Mouse (Mus musculus): Measurements from ENCODE around the gene Hoxc11.
A peak's percentile ranks its signal among the peaks of the same experiment; 100 is the strongest.

Hoxc11 gene

GRCm38 (mm10) chr15:102981379-102982288 lies 27.4 kb downstream of the Hoxc11 start:
- DNase-seq (ENCODE audit: inconsistent ontology term), result no peak

- DNase-seq (ENCODE audit: inconsistent ontology term), result no peak
Observed at GRCm38 (mm10) chr15:102983716-102984115, 29.5 kb downstream of the Hoxc11 start.

DNA sequence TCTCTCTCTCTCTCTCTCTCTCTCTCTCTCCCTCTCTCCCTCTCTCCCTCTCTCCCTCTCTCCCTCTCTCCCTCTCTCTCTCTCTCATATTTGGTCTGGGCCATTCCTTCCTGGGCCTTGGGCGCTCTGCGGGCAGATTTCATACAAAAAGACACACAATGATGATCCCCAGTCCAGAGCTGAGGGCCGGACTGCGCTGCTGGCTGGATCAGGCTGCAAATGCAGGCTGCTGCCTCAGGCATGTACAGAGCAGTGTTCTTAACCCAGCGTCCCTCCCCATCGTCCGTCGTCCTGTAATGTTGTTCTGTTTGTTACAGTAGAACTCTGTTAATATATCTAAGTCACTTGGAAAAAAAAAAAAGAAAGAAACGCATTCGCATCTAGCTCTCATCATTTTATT lies 30.3 kb downstream of the Hoxc11 start:
- no peak for DNase-seq (ENCODE audit: inconsistent ontology term)

DNA sequence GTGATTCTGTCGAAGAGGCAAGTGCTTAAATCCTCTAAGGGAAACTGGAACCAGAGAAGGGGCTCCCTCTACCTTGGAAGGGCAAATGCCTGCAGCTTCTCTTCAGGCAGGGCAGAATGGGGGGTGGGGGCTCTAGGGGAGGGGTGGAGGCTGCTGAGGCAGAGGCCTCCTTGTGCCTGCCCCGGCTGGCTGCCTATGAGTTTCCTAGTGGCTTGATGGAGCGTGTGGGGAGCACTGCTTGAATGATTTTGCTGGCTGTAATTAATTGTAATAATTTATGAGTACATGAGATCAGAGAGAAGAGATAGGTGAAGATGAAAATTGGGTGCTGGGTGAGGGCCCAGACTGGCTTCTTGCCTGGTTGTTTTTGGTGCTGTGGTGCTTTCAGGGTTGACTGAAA lies 30.7 kb downstream of the Hoxc11 start:
- no peak for DNase-seq (ENCODE audit: inconsistent ontology term)

DNA sequence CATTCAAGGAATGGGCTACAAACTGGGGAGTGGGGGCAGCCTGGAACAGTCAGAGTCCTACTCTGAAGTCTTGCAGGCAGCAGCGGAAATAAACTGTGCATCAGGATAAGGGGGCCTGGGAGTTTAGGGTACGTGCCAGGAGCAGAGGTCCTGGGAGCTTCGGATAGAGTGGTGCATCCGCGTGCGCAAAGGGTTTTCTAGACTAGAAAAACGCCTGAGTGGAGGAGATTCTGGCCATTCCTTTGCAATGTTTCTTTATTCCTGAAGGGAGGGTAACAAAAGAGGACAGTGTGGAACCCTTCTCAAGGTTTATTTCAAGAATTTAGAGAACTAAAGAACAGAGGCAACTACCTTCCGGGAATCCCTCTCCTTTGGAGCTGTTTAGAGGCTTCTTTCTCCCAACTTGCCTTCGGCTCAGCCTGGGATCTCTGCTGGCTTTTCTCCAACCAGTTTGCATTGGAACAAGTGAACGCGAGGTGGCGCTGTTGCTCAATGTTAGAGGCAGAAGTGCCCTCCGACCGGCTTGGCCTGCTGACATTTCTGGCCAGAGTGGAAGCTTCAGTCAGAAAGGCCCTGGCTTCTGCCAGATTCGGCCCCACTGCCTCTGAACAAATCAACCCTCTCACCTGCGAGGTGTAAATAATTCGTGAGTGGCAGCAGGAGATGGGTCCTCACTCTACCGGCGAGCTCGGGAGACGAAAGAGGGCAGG lies 33.1 kb downstream of the Hoxc11 start:
- DNase-seq (ENCODE audit: inconsistent ontology term), result peak; percentile 72

DNA sequence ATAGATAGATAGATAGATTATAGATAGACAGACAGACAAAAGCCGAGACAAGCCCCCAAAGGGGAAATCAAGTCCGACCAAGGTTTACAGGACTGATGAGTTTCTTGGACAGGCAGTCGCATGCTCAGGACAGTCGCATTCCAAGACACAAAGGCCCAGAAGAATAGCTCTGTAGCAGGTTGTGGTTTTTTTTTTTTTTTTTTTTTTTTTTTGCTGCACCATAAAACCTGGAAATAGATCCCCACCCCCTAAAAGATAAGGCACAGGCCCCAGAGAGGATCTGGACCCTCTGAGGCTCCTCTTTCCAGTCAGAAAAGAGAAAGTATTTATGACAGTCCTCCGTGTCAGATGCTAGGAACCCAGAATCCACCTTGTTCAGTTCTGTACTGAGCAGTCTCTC lies 33.9 kb downstream of the Hoxc11 start:
- no peak for DNase-seq (ENCODE audit: inconsistent ontology term)

- DNase-seq (ENCODE audit: inconsistent ontology term), result no peak
Observed at GRCm38 (mm10) chr15:102990461-102991397, 36.5 kb downstream of the Hoxc11 start, which contains the start of gene Hoxc8. Gene Hoxc8 (plus strand): TSS chr15:102990607.

DNA sequence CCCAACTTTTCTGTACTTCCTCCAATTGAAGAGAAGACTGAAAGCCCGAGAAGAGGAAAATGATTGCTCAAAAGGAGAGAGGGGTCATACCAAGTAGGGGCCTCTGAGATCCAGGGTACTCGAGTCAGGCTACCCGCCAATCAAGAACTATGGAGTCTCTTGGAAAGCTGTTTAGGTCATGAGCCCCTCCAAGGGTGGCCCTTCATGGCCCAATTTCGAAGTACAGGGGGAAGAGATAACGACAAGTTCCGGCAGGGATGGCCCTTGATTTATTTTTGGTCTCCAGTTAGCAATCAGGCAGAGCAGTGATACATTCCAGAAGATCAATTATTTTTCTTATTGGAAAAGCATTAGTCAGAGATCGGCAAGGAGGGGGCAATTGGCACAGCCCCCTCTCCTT lies 37.6 kb downstream of the Hoxc11 start:
- no peak for DNase-seq (ENCODE audit: inconsistent ontology term)

DNA sequence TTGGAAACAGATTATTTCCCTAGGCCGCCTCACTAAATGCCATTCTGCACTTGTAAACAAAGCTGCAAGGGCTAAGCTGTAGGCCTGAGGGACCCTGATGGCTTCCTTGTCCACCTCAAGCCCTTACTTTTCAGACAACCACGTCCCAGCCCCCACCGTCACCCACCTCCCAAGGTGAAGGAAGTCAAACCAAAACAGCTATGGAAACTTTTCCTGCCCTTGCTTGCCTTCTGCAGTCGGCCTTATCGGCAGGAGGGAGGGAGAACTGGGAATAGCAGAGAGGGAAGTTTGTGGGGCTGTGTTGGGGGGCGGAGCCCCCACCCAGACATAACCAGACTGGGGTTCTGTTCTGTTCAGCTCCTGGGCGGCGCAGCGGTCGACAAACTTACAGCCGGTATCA lies 38.0 kb downstream of the Hoxc11 start:
- no peak for DNase-seq (ENCODE audit: inconsistent ontology term)

- no peak for DNase-seq (ENCODE audit: inconsistent ontology term)
Observed at GRCm38 (mm10) chr15:102992863-102993262, 38.6 kb downstream of the Hoxc11 start.

- DNase-seq (ENCODE audit: inconsistent ontology term), result no peak
Observed at GRCm38 (mm10) chr15:102996548-102996947, 42.3 kb downstream of the Hoxc11 start.

GRCm38 (mm10) chr15:102997431-102997830 lies 43.2 kb downstream of the Hoxc11 start:
- DNase-seq (ENCODE audit: inconsistent ontology term), result no peak

- DNase-seq (ENCODE audit: inconsistent ontology term), result no peak
Observed at GRCm38 (mm10) chr15:102997939-102998355, 43.7 kb downstream of the Hoxc11 start, which contains the start of gene Hoxc6. Gene Hoxc6 (plus strand): TSS chr15:102998257.

DNA sequence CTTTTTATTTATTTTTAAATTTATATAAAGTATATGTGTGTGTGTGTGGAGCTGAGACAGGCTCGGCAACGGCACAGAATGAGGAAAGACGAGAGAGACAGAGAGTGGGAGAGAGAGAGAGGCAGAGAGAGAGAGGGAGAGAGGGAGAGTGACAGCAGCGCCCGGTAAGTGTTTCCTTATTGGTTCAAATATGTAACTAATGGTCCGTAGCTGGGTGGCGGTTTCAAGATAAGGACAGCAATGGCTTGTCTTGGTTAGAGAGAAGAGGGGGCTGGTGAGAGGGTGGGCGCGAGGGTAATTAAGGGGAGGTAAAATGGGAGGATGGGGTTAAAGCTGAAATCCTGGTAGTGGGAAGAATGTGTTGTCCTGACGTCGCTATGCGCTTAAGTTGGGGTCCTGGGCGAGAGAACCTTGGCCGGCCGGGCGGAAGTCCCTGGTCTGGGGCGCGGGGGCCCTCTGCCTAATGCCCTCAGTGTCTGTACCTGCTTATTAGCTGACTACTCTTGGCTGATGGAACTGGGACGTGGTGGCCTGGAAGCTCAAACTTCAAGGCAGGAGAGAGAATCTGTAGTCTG lies 44.5 kb downstream of the Hoxc11 start:
- no peak for DNase-seq (ENCODE audit: inconsistent ontology term)

DNA sequence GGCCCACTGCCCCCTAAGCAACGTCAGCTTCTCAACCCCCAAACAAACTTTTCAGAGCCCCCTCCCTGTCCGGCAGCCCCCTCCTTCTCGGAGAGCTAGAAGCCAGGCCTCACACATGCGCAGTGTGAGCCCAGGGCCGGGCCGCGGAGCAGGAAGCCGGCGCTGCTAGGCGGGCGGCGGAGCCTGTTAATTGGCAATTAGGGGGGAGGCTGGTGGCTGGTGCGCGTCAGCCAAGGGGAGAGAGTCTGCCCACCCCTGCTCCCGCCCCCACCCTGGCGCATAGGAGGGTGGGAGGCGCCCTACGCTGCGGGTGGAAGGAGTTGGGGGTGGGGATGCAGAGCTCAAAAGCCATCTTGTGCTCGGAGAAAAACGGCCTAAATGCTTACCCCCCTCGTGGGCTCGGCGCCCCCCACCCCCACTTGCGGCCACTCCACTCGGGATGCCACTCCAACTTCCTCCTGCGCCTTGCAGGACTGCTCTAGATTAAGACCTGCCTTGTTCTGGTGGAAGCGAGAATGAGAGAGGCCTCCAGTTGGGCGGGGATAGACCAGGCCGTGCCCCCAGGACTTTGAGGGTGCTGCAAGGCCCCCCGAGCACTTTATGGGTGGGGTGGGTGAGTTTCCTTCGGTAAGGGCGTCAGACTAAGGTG lies 45.1 kb downstream of the Hoxc11 start:
- peak; percentile 73 for DNase-seq (ENCODE audit: inconsistent ontology term)

DNA sequence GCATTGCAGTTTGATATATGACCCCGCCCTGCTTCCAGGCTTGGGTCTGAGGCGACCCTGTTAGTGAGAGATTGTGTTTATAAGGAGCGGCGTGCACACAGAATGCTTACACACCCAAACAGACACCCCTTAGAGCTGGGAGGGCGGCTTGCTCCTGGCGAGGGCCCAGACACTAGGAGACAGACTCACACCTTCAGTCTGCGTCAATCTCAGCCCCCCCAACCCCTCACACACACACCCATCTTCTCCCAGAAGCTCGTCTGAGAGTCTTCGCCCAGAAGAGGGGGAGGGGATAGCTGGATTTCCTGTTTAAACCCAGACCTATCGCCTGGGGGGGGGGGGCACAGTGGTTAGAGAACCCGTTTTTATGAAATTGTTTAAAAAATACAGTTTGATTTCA lies 45.7 kb downstream of the Hoxc11 start:
- DNase-seq (ENCODE audit: inconsistent ontology term), result no peak

- DNase-seq (ENCODE audit: inconsistent ontology term), result no peak
Observed at GRCm38 (mm10) chr15:103000501-103000901, 46.3 kb downstream of the Hoxc11 start.

GRCm38 (mm10) chr15:103001370-103001769 lies 47.1 kb downstream of the Hoxc11 start:
- DNase-seq (ENCODE audit: inconsistent ontology term), result no peak

GRCm38 (mm10) chr15:103002156-103002555 lies 47.9 kb downstream of the Hoxc11 start:
- no peak for DNase-seq (ENCODE audit: inconsistent ontology term)

DNA sequence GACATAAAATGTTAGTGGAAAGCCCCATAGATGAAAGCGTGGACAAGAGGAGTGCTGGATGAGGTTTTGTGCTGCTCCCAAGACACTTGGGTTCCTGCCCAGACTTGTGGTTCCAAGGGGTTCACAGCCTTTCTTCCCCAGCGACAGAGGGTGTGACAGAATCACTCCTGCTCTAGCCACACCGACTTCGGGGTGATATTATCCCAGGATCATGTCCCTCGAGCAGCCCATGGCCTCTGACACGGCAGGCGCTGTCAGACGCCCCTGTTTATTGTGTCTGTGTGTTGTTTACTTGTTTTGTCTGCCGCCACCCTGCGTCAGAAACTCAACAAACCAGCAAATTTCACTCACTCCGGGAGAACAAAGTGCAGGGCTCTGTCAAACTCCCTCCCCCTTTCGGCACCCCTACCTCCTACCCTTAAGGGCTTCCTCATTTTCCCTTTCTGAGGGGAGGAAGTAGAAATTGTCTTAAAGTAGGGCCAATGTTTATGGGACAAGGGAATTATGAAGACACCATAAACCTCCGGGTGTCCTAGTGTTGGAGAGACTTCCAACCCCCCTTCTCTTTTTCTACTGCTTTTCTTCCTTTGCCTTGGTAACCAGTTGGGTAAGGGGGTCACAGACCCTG lies 48.7 kb downstream of the Hoxc11 start:
- DNase-seq (ENCODE audit: inconsistent ontology term), result no peak

All from Muller cell, postnatal 12 days (primary cell).